Mouse (Mus musculus) CD4-positive, CD25-positive, alpha-beta regulatory T cell, adult 2 months (primary cell): ENCODE results near the gene Twnk.
A peak's percentile ranks its signal among the peaks of the same experiment; 100 is the strongest.

Experiments
- DNase-seq: peaks from one replicate; pipeline ENCODE4 v3.0.0-alpha.2; 2012; ENCODE audit warnings: low read depth, low spot score

The Twnk gene

GRCm38 (mm10) chr19:45048644-45049365 is 43.3 kb downstream of the Twnk start:
- no peak for DNase-seq

GRCm38 (mm10) chr19:45049523-45049922 is 44.1 kb downstream of the Twnk start:
- no peak for DNase-seq

GRCm38 (mm10) chr19:45053451-45053850 is 48.0 kb downstream of the Twnk start:
- no peak for DNase-seq

GRCm38 (mm10) chr19:45054892-45055690 is 49.6 kb downstream of the Twnk start:
- DNase-seq, result no peak

GRCm38 (mm10) chr19:45056364-45056763 is 50.9 kb downstream of the Twnk start:
- peak; percentile 67 for DNase-seq

GRCm38 (mm10) chr19:45056908-45057698 is 51.6 kb downstream of the Twnk start:
- DNase-seq, result peak; percentile 32

- DNase-seq, result no peak
Observed at GRCm38 (mm10) chr19:45057724-45058112, 52.3 kb downstream of the Twnk start.

GRCm38 (mm10) chr19:45058113-45058839 is 52.8 kb downstream of the Twnk start:
- DNase-seq, result peak; percentile 96

GRCm38 (mm10) chr19:45058841-45059240 is 53.4 kb downstream of the Twnk start:
- no peak for DNase-seq
